Mouse (Mus musculus): ENCODE results near the gene Ctrl. TPM values are rescaled to one million over a fixed set of nuclear protein-coding genes. Genes with fewer than 3 reads are reported as not detected.

Gene Ctrl
- polyA plus RNA-seq, 1 experiment from 2014 or later, result 1.1 TPM

GRCm38 (mm10) chr8:105935105-105935504 is 1.4 kb upstream of the Ctrl start:
- DNase-seq (ENCODE audit: low spot score) (no peak), ATAC-seq (ENCODE audit: insufficient read depth, low FRiP score, low TSS enrichment) (no peak)
- Histone ChIP-seq H3K4me2 (ENCODE audit: low read depth) (no peak overlapping the region), H3K4me3 (ENCODE audit: low read depth, low read length) (no peak overlapping the region), H3K27me3 (ENCODE audit: control insufficient read depth, insufficient read depth, low read length) (no peaks in the 10 kb centered on the region), H3K36me3 (ENCODE audit: control insufficient read depth, insufficient read depth, low read length) (no peaks in the 10 kb centered on the region), H3K9ac (ENCODE audit: low read length) (no peak overlapping the region), H3K27ac (ENCODE audit: low read depth, low read length) (no peak overlapping the region), H3K4me1 (ENCODE audit: control insufficient read depth, insufficient read depth, low read length) (peaks cover 10% of the 10 kb centered on the region), H3K9me3 (ENCODE audit: control insufficient read depth, low read length) (no peaks in the 10 kb centered on the region)
- 85% methylated on average over 6 of the region's 6 CpGs for WGBS

GRCm38 (mm10) chr8:105932525-105932924 is 1.1 kb downstream of the Ctrl start:
- 89% methylated on average over 11 of the region's 11 CpGs for WGBS

GRCm38 (mm10) chr8:105931271-105931670 is 2.4 kb downstream of the Ctrl start:
- Histone ChIP-seq H3K9ac (ENCODE audit: low read length) (no peak overlapping the region), H3K27me3 (ENCODE audit: control insufficient read depth, insufficient read depth, low read length) (no peaks in the 10 kb centered on the region), H3K27ac (ENCODE audit: low read depth, low read length) (no peak overlapping the region), H3K4me2 (ENCODE audit: low read depth) (no peak overlapping the region), H3K36me3 (ENCODE audit: control insufficient read depth, insufficient read depth, low read length) (no peaks in the 10 kb centered on the region), H3K9me3 (ENCODE audit: control insufficient read depth, low read length) (no peaks in the 10 kb centered on the region), H3K4me3 (ENCODE audit: low read depth, low read length) (no peak overlapping the region), H3K4me1 (ENCODE audit: control insufficient read depth, insufficient read depth, low read length) (peaks cover 2% of the 10 kb centered on the region)
- DNase-seq (ENCODE audit: low spot score) (no peak), ATAC-seq (ENCODE audit: insufficient read depth, low FRiP score, low TSS enrichment) (no peak)
- WGBS, result 94% methylated on average over 3 of the region's 3 CpGs

More at GRCm38 (mm10) chr8:105932525-105932924, 1.1 kb downstream of the Ctrl start:
- Histone ChIP-seq H3K4me2 (ENCODE audit: low read depth) (no peak overlapping the region), H3K27me3 (ENCODE audit: control insufficient read depth, insufficient read depth, low read length) (no peaks in the 10 kb centered on the region), H3K9me3 (ENCODE audit: control insufficient read depth, low read length) (no peaks in the 10 kb centered on the region), H3K36me3 (ENCODE audit: control insufficient read depth, insufficient read depth, low read length) (no peaks in the 10 kb centered on the region), H3K27ac (ENCODE audit: low read depth, low read length) (no peak overlapping the region), H3K9ac (ENCODE audit: low read length) (no peak overlapping the region), H3K4me1 (ENCODE audit: control insufficient read depth, insufficient read depth, low read length) (peaks cover 6% of the 10 kb centered on the region), H3K4me3 (ENCODE audit: low read depth, low read length) (no peak overlapping the region)
- ATAC-seq (ENCODE audit: insufficient read depth, low FRiP score, low TSS enrichment) (no peak), DNase-seq (ENCODE audit: low spot score) (no peak)

- Histone ChIP-seq H3K9ac (ENCODE audit: low read length) (peak overlapping the region; percentile 57), H3K4me1 (ENCODE audit: control insufficient read depth, insufficient read depth, low read length) (no peaks in the 10 kb centered on the region), H3K9me3 (ENCODE audit: control insufficient read depth, low read length) (no peaks in the 10 kb centered on the region), H3K4me2 (ENCODE audit: low read depth) (no peak overlapping the region), H3K27ac (ENCODE audit: low read depth, low read length) (peak overlapping the region; percentile 42; the same call in 1 of the 2 replicates), H3K27me3 (ENCODE audit: control insufficient read depth, insufficient read depth, low read length) (no peaks in the 10 kb centered on the region), H3K36me3 (ENCODE audit: control insufficient read depth, insufficient read depth, low read length) (no peaks in the 10 kb centered on the region), H3K4me3 (ENCODE audit: low read depth, low read length) (no peak overlapping the region)
- DNase-seq (ENCODE audit: low spot score) (peak; percentile 85), ATAC-seq (ENCODE audit: insufficient read depth, low FRiP score, low TSS enrichment) (peak; percentile 35)
- 20% methylated on average over 8 of the region's 8 CpGs for WGBS
Measured at GRCm38 (mm10) chr8:105930602-105931001, 3.1 kb downstream of the Ctrl start.

- Histone ChIP-seq H3K4me2 (ENCODE audit: low read depth) (no peak overlapping the region), H3K4me3 (ENCODE audit: low read depth, low read length) (no peak overlapping the region), H3K27me3 (ENCODE audit: control insufficient read depth, insufficient read depth, low read length) (no peaks in the 10 kb centered on the region), H3K4me1 (ENCODE audit: control insufficient read depth, insufficient read depth, low read length) (no peaks in the 10 kb centered on the region), H3K27ac (ENCODE audit: low read depth, low read length) (no peak overlapping the region), H3K9ac (ENCODE audit: low read length) (no peak overlapping the region), H3K36me3 (ENCODE audit: control insufficient read depth, insufficient read depth, low read length) (no peaks in the 10 kb centered on the region), H3K9me3 (ENCODE audit: control insufficient read depth, low read length) (no peaks in the 10 kb centered on the region)
- DNase-seq (ENCODE audit: low spot score) (no peak), ATAC-seq (ENCODE audit: insufficient read depth, low FRiP score, low TSS enrichment) (no peak)
- WGBS, result 83% methylated on average over 3 of the region's 3 CpGs
Measured at GRCm38 (mm10) chr8:105925123-105925522, 8.5 kb downstream of the Ctrl start.

GRCm38 (mm10) chr8:105919390-105919789 is 14.3 kb downstream of the Ctrl start:
- no peaks in the 10 kb centered on the region for H3K27me3 ChIP-seq (ENCODE audit: control insufficient read depth, insufficient read depth, low read length)
- no peak for ATAC-seq (ENCODE audit: insufficient read depth, low FRiP score, low TSS enrichment)
- no peak overlapping the region for H3K27ac ChIP-seq (ENCODE audit: low read depth, low read length)
- no peak overlapping the region for H3K9ac ChIP-seq (ENCODE audit: low read length)
- H3K9me3 ChIP-seq (ENCODE audit: control insufficient read depth, low read length), result no peaks in the 10 kb centered on the region
- H3K4me1 ChIP-seq (ENCODE audit: control insufficient read depth, insufficient read depth, low read length), result no peaks in the 10 kb centered on the region
- WGBS, result 86% methylated on average over 3 of the region's 3 CpGs
- no peak overlapping the region for H3K4me3 ChIP-seq (ENCODE audit: low read depth, low read length)
- H3K4me2 ChIP-seq (ENCODE audit: low read depth), result no peak overlapping the region
- H3K36me3 ChIP-seq (ENCODE audit: control insufficient read depth, insufficient read depth, low read length), result no peaks in the 10 kb centered on the region
- DNase-seq (ENCODE audit: low spot score), result no peak

- no peaks in the 10 kb centered on the region for H3K9me3 ChIP-seq (ENCODE audit: control insufficient read depth, low read length)
- WGBS, result 43% methylated on average over 16 of the region's 16 CpGs
- DNase-seq (ENCODE audit: low spot score) (no peak), ATAC-seq (ENCODE audit: insufficient read depth, low FRiP score, low TSS enrichment) (no peak)
- peak overlapping the region; percentile 92 for H3K9ac ChIP-seq (ENCODE audit: low read length)
- no peak overlapping the region for H3K27ac ChIP-seq (ENCODE audit: low read depth, low read length)
- peak overlapping the region; percentile 61 for H3K4me2 ChIP-seq (ENCODE audit: low read depth)
- H3K4me3 ChIP-seq (ENCODE audit: low read depth, low read length), result peak overlapping the region; percentile 83
- peaks cover 4% of the 10 kb centered on the region for H3K4me1 ChIP-seq (ENCODE audit: control insufficient read depth, insufficient read depth, low read length)
- H3K27me3 ChIP-seq (ENCODE audit: control insufficient read depth, insufficient read depth, low read length), result no peaks in the 10 kb centered on the region
- no peaks in the 10 kb centered on the region for H3K36me3 ChIP-seq (ENCODE audit: control insufficient read depth, insufficient read depth, low read length)
Measured at GRCm38 (mm10) chr8:105900941-105901616, 32.6 kb downstream of the Ctrl start.

GRCm38 (mm10) chr8:105900180-105900940 is 33.3 kb downstream of the Ctrl start, which contains the start of gene Pskh1:
Pskh1 (plus strand) TSS chr8:105900441.
- WGBS, result under 1% methylated on average over 68 of the region's 68 CpGs

More at GRCm38 (mm10) chr8:105900180-105900940, 33.3 kb downstream of the Ctrl start, which contains the start of gene Pskh1:
- Histone ChIP-seq H3K9me3 (ENCODE audit: control insufficient read depth, low read length) (no peaks in the 10 kb centered on the region), H3K27ac (ENCODE audit: low read depth, low read length) (peak within 1 kb of the TSS; percentile 61), H3K9ac (ENCODE audit: low read length) (peak within 1 kb of the TSS; percentile 92), H3K27me3 (ENCODE audit: control insufficient read depth, insufficient read depth, low read length) (no peaks in the 10 kb centered on the region), H3K4me3 (ENCODE audit: low read depth, low read length) (peak within 1 kb of the TSS; percentile 83), H3K4me1 (ENCODE audit: control insufficient read depth, insufficient read depth, low read length) (peaks cover 4% of the 10 kb centered on the region), H3K4me2 (ENCODE audit: low read depth) (peak within 1 kb of the TSS; percentile 61), H3K36me3 (ENCODE audit: control insufficient read depth, insufficient read depth, low read length) (no peaks in the 10 kb centered on the region)
- DNase-seq (ENCODE audit: low spot score) (peak; percentile 96), ATAC-seq (ENCODE audit: insufficient read depth, low FRiP score, low TSS enrichment) (peak; percentile 93)

Measured in neural tube, embryonic 11.5 days (tissue).